Mouse (Mus musculus) CH12.LX (cell line): ENCODE data around the gene B2m. TPM values are rescaled to one million over a fixed set of nuclear protein-coding genes. Genes with fewer than 3 reads are reported as not detected.

Experiments
- DNase-seq: peaks from one replicate; pipeline ENCODE4 v3.0.0-alpha.2; 2013; ENCODE audit errors: extremely low read depth
- H3K27ac ChIP-seq: 2 replicates; pipeline ENCODE4 v1.5.1; 2012; ENCODE audit warnings: low read depth, mild to moderate bottlenecking, control low read depth, moderate library complexity; ENCODE audit not compliant: insufficient read depth
- H3K27me3 ChIP-seq: replicated peaks from 2 replicates; pipeline ENCODE3; 2012; ENCODE audit warnings: inconsistent platforms
- H3K36me3 ChIP-seq, 2 experiments: replicated peaks in 1 of 2; 2 replicates each; pipeline versions ENCODE3 to v1.6.1; 2012; ENCODE audit warnings: inconsistent platforms in 1 of 2, low read length in 1 of 2, mild to moderate bottlenecking in 1 of 2, mixed read lengths in 1 of 2, moderate library complexity in 1 of 2; ENCODE audit not compliant: control insufficient read depth in 1 of 2, insufficient read depth in 1 of 2
- H3K4me1 ChIP-seq, 2 experiments: 2 replicates each; pipeline ENCODE4 v1.6.1; 2012; ENCODE audit warnings: inconsistent platforms in 1 of 2, moderate library complexity in 1 of 2; ENCODE audit not compliant: insufficient read depth in 2 of 2, control insufficient read depth in 1 of 2
- H3K4me2 ChIP-seq: 2 replicates; pipeline ENCODE4 v1.6.1; 2012; ENCODE audit warnings: low read depth, mild to moderate bottlenecking, control low read depth; ENCODE audit not compliant: poor library complexity, insufficient read depth, severe bottlenecking
- H3K4me3 ChIP-seq, 3 experiments: fragments of 150-350 bp in 1 of 3; sonication (generic) in 1 of 3; replicated peaks in 1 of 3; 2 replicates each; pipeline versions ENCODE3 to v1.5.1; 2011 to 2012; ENCODE audit warnings: low read depth in 2 of 3, low read length in 2 of 3, mild to moderate bottlenecking in 2 of 3, moderate library complexity in 2 of 3, control low read depth in 1 of 3, improper control_type of control experiment in 1 of 3, inconsistent platforms in 1 of 3, mixed read lengths in 1 of 3; ENCODE audit not compliant: poor library complexity in 1 of 3
- H3K79me2 ChIP-seq: replicated peaks from 2 replicates; pipeline ENCODE4 v1.6.1; 2012; ENCODE audit warnings: mild to moderate bottlenecking, moderate library complexity; ENCODE audit not compliant: control insufficient read depth, poor library complexity, insufficient read depth, severe bottlenecking; ENCODE audit errors: extremely low read depth
- H3K9ac ChIP-seq: 2 replicates; pipeline ENCODE4 v1.6.1; 2012; ENCODE audit warnings: low read depth, mild to moderate bottlenecking, control low read depth, moderate library complexity; ENCODE audit not compliant: insufficient read depth
- H3K9me3 ChIP-seq: replicated peaks from 2 replicates; pipeline ENCODE3; 2012; ENCODE audit warnings: low read length, inconsistent platforms, mixed read lengths
- JUN ChIP-seq: IDR thresholded peaks from 2 replicates; pipeline ENCODE4 v1.6.1; 2011; ENCODE audit warnings: low read depth, mild to moderate bottlenecking, low read length, improper control_type of control experiment, moderate library complexity; ENCODE audit not compliant: insufficient read depth
- JUND ChIP-seq: conservative IDR thresholded peaks from 2 replicates; pipeline ENCODE4 v1.6.1; 2011; ENCODE audit warnings: low read depth, low read length, improper control_type of control experiment
- dilution Hi-C: fragments of 300-500 bp; cut with MboI; formaldehyde crosslinking; loops from 2 replicates; pipeline ENCODE4 v1.14.3; 2020; ENCODE audit warnings: low sequenced_read_pairs; ENCODE audit not compliant: extremely low pct_unique_long_range_greater_than_20kb, extremely low pct_ligation_motif_present
- in situ Hi-C: fragments of 300-500 bp; cut with MboI; formaldehyde crosslinking; loops from 3 replicates; pipeline ENCODE4 v1.14.3; 2019; ENCODE audit warnings: low sequenced_read_pairs, low pct_ligation_motif_present, low pct_unique_long_range_greater_than_20kb, mixed read lengths
- polyA plus RNA-seq: library from polyadenylated mRNA; unstranded; fragments of >175 nt; gene quantifications from 2 replicates; pipeline ENCODE4 v1.2.1, GENCODE M21; 2012; ENCODE audit warnings: low read depth; ENCODE audit not compliant: insufficient read length
- total RNA-seq, 2 experiments: library from RNA; depleted of rRNA; stranded (reverse); fragments of 300-350 nt in 1 of 2; fragments of >200 nt in 1 of 2; gene quantifications; 2 replicates each; pipeline ENCODE4 v1.2.3; 2012 to 2014

Gene B2m
- total and polyA plus RNA-seq, 3 experiments, result 1,509 to 1,954 (median 1,919) TPM

GRCm38 (mm10) chr2:122201501-122201900, 54.0 kb downstream of the B2m start:
- Histone ChIP-seq H3K79me2 (no peaks in the 10 kb centered on the region), H3K27me3 (no peaks in the 10 kb centered on the region), H3K9me3 (no peaks in the 10 kb centered on the region), H3K4me1 (peaks cover under 1 to 6% of the 10 kb centered on the region in 2 experiments; a peak in 2 of 4 replicates), H3K4me2 (no peak overlapping the region), H3K36me3 (no peaks in the 10 kb centered on the region), H3K9ac (no peak overlapping the region), H3K27ac (no peak overlapping the region), H3K4me3 (no peak overlapping the region)
- no peak for DNase-seq
- TF ChIP-seq JUN, result no peak
- TF ChIP-seq JUND, result no peak
- dilution Hi-C loops, result no loop called here
- in situ Hi-C loops, result no loop called here

Other genes with a start within 250 kb of the B2m start
- gene Ctdspl2, start 191.7 kb upstream of the B2m start, total RNA-seq (2012; rRNA removed), result 28.5 and 30.8 TPM in 2 replicates
- gene Ctdspl2, start 191.7 kb upstream of the B2m start, total RNA-seq (2014; rRNA removed), result 55.8 and 57.1 TPM in 2 replicates
- gene Ctdspl2, start 191.7 kb upstream of the B2m start, polyA plus RNA-seq, result 23.2 and 24.0 TPM in 2 replicates
- 0.04 TPM in 1 of 2 replicates, not detected in the other for gene Mageb3, start 191.6 kb upstream of the B2m start, total RNA-seq (2012; rRNA removed)
- gene Mageb3, start 191.6 kb upstream of the B2m start, total RNA-seq (2014; rRNA removed), result not detected in 2 replicates
- gene Mageb3, start 191.6 kb upstream of the B2m start, polyA plus RNA-seq, result not detected in 2 replicates
- 20.1 and 27.9 TPM in 2 replicates for gene Eif3j1, start 119.1 kb upstream of the B2m start, total RNA-seq (2012; rRNA removed)
- 40.1 and 40.5 TPM in 2 replicates for gene Eif3j1, start 119.1 kb upstream of the B2m start, total RNA-seq (2014; rRNA removed)
- gene Eif3j1, start 119.1 kb upstream of the B2m start, polyA plus RNA-seq, result 26.3 and 27.9 TPM in 2 replicates
- gene Spg11, start 29.3 kb upstream of the B2m start, total RNA-seq (2012; rRNA removed), result 9.7 and 11.4 TPM in 2 replicates
- gene Spg11, start 29.3 kb upstream of the B2m start, total RNA-seq (2014; rRNA removed), result 6.0 and 7.5 TPM in 2 replicates
- gene Spg11, start 29.3 kb upstream of the B2m start, polyA plus RNA-seq, result 9.6 and 10.7 TPM in 2 replicates
- gene Trim69, start 13.0 kb downstream of the B2m start, total RNA-seq (2012; rRNA removed), result 0.08 and 0.13 TPM in 2 replicates
- 0.24 and 0.26 TPM in 2 replicates for gene Trim69, start 13.0 kb downstream of the B2m start, total RNA-seq (2014; rRNA removed)
- gene Trim69, start 13.0 kb downstream of the B2m start, polyA plus RNA-seq, result 0.13 and 0.41 TPM in 2 replicates
- gene Patl2, start 38.5 kb downstream of the B2m start, total RNA-seq (2012; rRNA removed), result not detected in 2 replicates
- not detected in 2 replicates for gene Patl2, start 38.5 kb downstream of the B2m start, total RNA-seq (2014; rRNA removed)
- not detected in 2 replicates for gene Patl2, start 38.5 kb downstream of the B2m start, polyA plus RNA-seq
- gene Terb2, start 38.6 kb downstream of the B2m start, total RNA-seq (2012; rRNA removed), result not detected in 2 replicates
- gene Terb2, start 38.6 kb downstream of the B2m start, total RNA-seq (2014; rRNA removed), result not detected in 2 replicates
- not detected in 2 replicates for gene Terb2, start 38.6 kb downstream of the B2m start, polyA plus RNA-seq
- 14.9 and 20.3 TPM in 2 replicates for gene Sord, start 87.1 kb downstream of the B2m start, total RNA-seq (2012; rRNA removed)
- gene Sord, start 87.1 kb downstream of the B2m start, total RNA-seq (2014; rRNA removed), result 18.2 and 19.2 TPM in 2 replicates
- gene Sord, start 87.1 kb downstream of the B2m start, polyA plus RNA-seq, result 29.2 and 29.9 TPM in 2 replicates
- not detected in 2 replicates for gene Duox2, start 150.8 kb downstream of the B2m start, total RNA-seq (2012; rRNA removed)
- gene Duox2, start 150.8 kb downstream of the B2m start, total RNA-seq (2014; rRNA removed), result not detected in 2 replicates
- gene Duox2, start 150.8 kb downstream of the B2m start, polyA plus RNA-seq, result not detected in 2 replicates
- not detected in 2 replicates for gene Duoxa2, start 151.2 kb downstream of the B2m start, total RNA-seq (2012; rRNA removed)
- not detected in 2 replicates for gene Duoxa2, start 151.2 kb downstream of the B2m start, total RNA-seq (2014; rRNA removed)
- gene Duoxa2, start 151.2 kb downstream of the B2m start, polyA plus RNA-seq, result not detected in 2 replicates
- not detected in 2 replicates for gene Duoxa1, start 166.0 kb downstream of the B2m start, total RNA-seq (2012; rRNA removed)
- gene Duoxa1, start 166.0 kb downstream of the B2m start, total RNA-seq (2014; rRNA removed), result not detected in 2 replicates
- gene Duoxa1, start 166.0 kb downstream of the B2m start, polyA plus RNA-seq, result not detected in 2 replicates
- gene Duox1, start 168.0 kb downstream of the B2m start, total RNA-seq (2012; rRNA removed), result not detected in 2 replicates
- not detected in 2 replicates for gene Duox1, start 168.0 kb downstream of the B2m start, total RNA-seq (2014; rRNA removed)
- not detected in 2 replicates for gene Duox1, start 168.0 kb downstream of the B2m start, polyA plus RNA-seq
- gene Shf, start 221.5 kb downstream of the B2m start, total RNA-seq (2012; rRNA removed), result 2.1 and 2.7 TPM in 2 replicates
- gene Shf, start 221.5 kb downstream of the B2m start, total RNA-seq (2014; rRNA removed), result 0.49 and 1.2 TPM in 2 replicates
- 2.0 and 2.1 TPM in 2 replicates for gene Shf, start 221.5 kb downstream of the B2m start, polyA plus RNA-seq